Mouse (Mus musculus) heart, postnatal 25 days (tissue): ENCODE data around the gene Gm5426. TPM values are rescaled to one million over a fixed set of nuclear protein-coding genes. Genes with fewer than 3 reads are reported as not detected.
"Not testable (repeated sequence)": the region's sequence is repeated elsewhere in the genome, so short reads cannot be mapped to it uniquely, and the experiment has no call there.

ENCODE experiments used
- DNase-seq: peaks from one replicate; pipeline ENCODE4 v3.0.0; 2022; ENCODE audit warnings: low spot score
- intact Hi-C: fragments of 180-260 bp; cut with DNase I; formaldehyde crosslinking; loops from one replicate; pipeline ENCODE4 v1.15.1; 2025
- total RNA-seq, 2 experiments: library from RNA; stranded (reverse); gene quantifications; 2 replicates each; pipeline ENCODE4 v1.2.3; 2021

Gm5426 gene
- total RNA-seq = not detected

GRCm38 (mm10) chr10:96136451-96136850, at the start of gene Gm5426:
TSS of gene Gm5426 (plus strand) at chr10:96136603.
- intact Hi-C loops = loop anchor here (10.0 kb wide), 1 partner anchor 1028 kb away; no protein-coding TSS in a partner anchor

GRCm38 (mm10) chr10:96089744-96090143, 46.7 kb upstream of the Gm5426 start:
- no peak for DNase-seq
- intact Hi-C loops = no loop called here

More at GRCm38 (mm10) chr10:96136451-96136850, at the start of gene Gm5426:
- not testable (repeated sequence) for DNase-seq

- no peak for DNase-seq
- intact Hi-C loops = no loop called here
These were observed 46.0 kb upstream of the Gm5426 start for GRCm38 (mm10) chr10:96090388-96090787.

GRCm38 (mm10) chr10:96093890-96094531, 42.4 kb upstream of the Gm5426 start:
- no peak for DNase-seq
- intact Hi-C loops = no loop called here

DNA sequence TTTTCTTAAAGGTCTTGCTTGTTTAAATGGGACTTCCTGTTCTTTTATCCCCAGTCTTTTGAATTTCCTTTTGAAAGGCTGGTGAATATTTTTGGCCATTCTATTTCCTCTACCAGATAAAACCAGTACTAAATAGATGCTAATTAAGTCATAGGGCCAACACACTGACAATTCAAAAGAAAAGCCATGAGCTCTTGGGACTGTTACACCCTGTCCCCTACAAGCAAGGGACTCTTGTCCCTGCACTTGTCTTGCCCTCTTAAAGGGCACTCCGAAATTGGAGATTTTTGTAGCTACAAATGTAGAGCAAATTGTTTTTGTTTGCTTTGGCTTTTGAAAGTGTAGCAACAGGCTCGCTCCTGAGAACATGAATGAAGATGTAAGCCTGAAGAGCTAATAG, 41.8 kb upstream of the Gm5426 start:
- DNase-seq = no peak
- intact Hi-C loops = no loop called here

DNA sequence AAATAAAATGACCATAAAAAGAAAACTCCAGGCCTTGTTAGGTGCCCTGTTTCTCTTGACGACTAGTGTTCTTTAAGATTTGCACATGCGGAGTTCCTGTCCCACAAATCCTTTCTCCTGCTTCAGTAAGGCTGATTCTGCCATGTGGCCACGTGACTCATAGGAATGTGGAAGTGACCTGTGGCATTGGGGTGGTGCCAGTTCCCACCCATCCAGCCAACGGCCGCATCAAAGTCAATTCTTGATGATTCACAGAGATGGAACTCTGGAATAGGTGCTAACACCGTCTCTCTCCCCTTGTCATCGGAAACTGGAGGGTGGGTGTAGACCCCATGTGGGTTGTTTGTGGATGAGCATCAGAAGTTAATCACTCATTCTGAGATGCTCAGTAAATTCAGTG, 39.7 kb upstream of the Gm5426 start:
- no peak for DNase-seq
- intact Hi-C loops = no loop called here

DNA sequence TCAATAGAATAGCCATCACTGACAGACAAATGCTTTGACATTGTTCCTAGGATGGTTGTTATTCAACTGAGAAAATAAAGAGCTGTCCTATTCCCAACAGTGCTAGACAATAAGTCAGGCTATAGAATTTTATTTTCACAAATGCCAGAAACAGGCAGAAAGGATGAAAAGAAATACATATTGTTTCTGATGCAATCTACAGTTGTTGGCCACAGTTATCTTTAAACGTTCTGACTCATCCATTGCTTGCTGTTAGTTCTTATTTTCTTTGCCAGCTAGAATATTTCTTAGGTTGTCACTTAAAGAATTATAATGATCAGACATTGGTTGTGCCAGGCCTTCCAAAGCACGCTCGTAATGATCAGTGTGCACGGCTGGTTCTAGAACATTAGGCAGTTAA, 35.4 kb upstream of the Gm5426 start:
- intact Hi-C loops = no loop called here
- no peak for DNase-seq

DNA sequence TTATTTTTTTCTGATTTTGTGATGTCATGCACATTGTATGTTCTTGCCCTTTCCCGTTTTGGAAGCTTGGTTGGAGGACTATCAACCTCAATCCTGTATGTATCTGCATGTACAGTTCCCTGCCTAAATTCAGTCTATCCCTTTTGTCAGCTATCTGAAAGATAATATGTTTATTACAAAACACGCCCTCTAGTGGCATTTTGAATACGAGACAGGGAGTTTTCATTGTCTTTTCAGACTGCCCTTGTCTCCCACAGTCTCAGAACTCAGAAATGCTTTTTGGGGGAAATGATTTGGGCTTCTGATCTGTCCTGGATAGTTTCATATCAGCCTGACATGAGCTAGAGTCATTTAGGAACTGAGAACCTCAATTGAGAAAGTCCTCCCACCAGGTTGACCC, 32.2 kb upstream of the Gm5426 start:
- no peak for DNase-seq
- intact Hi-C loops = no loop called here

DNA sequence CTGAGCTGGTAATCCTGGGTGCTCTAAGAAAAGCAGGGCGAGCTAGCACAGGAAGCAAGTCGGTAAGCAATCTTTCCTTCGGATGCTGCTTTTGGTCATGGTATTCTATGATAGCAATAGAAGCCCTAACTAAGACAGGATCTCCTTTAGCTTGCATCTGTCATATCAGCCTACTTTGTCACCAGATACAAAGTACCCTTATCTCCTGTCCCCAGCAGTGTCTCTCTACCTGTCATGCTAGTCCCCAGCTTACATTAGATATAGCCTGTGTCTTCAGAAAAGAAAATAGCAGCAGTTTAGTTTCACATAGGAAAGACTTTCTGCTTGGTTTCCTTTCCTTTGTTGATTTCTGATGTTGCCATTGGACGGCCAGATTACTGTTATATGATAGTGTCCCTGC, 31.8 kb upstream of the Gm5426 start:
- intact Hi-C loops = no loop called here

GRCm38 (mm10) chr10:96105124-96105523, 31.3 kb upstream of the Gm5426 start:
- intact Hi-C loops = no loop called here

More for the DNA sequence above, 31.8 kb upstream of the Gm5426 start:
- no peak for DNase-seq

GRCm38 (mm10) chr10:96106972-96107720, 29.3 kb upstream of the Gm5426 start:
- intact Hi-C loops = no loop called here
- no peak for DNase-seq

More at GRCm38 (mm10) chr10:96105124-96105523, 31.3 kb upstream of the Gm5426 start:
- DNase-seq = no peak

DNA sequence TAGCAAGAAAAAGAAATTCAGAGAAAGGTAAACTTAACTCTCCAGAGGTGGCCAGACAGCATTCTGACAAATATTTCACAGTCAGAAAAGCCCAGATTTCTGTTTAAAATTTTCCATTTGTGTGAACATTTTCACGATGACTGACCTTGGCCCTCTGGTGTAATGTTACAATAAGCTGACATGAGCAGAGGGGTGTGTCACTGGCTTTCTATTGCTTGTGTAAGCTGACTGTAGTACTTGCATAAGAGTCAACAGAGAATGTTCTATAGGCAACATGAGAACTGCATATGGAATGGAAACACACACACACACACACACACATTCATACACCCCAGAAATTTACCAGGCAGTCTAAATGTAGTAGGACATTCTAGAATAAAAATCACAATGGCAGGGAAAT, 28.6 kb upstream of the Gm5426 start:
- intact Hi-C loops = no loop called here
- DNase-seq = no peak

- intact Hi-C loops = no loop called here
- no peak for DNase-seq
These were observed 21.1 kb upstream of the Gm5426 start for GRCm38 (mm10) chr10:96115325-96115724.

- DNase-seq = no peak
- intact Hi-C loops = no loop called here
These were observed 15.6 kb upstream of the Gm5426 start for GRCm38 (mm10) chr10:96120821-96121220.

DNA sequence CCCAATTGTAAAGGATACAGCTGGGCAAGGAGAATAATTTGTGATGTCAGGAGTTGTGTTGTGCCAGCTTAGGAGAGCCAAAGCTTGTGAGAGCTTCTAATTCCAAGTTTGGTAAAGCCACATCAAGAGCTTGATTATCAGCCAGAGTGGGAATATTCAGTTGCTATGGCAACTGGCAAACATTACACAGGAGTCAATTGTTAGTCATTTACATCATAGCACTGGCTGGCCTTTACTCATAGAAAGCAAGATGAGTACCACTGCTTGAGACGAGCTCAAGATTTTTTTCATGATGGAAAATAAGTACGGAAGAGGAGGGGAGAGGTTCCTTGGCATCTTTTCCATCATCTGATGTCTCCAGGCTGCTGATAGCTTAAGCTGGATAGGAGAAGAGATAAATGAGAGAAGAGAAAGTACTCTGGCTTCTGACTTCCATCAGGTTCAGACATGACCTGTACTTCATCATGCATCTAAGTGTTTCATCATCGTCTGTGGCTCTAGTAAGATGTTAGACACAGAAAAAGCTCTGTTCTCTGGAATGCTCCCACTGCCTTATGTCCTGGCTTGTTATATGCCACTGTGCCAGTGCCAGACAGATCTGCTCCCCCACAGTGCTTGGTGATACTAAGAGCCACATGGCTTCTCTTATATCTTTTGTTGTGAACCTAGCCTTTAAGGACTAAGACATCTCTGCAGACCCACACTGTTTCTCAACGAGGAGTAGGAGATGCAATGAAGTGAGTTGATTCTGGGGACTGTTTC, 15.0 kb upstream of the Gm5426 start:
- intact Hi-C loops = no loop called here
- no peak for DNase-seq

DNA sequence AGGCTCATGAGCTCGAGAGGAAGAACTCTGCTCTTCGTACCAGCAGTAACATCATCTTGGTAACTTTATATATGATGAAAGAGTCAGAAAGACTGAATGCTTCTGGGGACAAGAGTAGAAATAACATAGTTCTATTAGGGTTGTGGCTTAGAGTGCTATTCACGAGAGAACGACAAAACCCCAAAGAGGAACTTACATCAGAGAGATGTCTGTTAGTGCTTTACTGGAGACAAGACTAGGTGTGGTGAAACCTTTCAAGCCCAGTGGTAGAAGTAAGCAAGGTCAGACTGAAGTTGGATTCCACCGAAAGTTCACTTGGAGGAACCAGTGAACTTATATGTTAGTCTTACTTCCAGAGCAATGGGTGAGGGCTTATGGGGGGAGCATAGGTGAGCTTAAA, 12.5 kb upstream of the Gm5426 start:
- intact Hi-C loops = no loop called here
- no peak for DNase-seq

DNA sequence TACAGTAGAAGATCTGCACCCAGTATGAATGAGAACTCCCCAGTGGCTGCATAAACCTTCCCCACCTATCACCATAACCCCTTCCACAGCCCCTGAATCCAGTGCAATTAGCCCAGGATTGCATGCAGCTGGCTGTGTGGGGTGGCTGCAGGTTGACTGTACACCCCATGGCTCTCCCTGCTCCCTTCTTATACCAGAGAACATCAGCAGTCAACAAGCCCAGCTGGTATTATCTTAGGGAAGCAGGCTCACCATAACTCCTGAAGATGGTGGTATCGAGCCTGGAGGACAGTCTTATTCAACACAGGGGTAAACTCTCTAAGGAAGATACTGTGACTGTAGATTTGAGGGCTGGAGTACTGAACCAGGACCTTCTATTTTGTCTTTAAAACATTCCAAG, 12.1 kb upstream of the Gm5426 start:
- no peak for DNase-seq
- intact Hi-C loops = no loop called here

DNA sequence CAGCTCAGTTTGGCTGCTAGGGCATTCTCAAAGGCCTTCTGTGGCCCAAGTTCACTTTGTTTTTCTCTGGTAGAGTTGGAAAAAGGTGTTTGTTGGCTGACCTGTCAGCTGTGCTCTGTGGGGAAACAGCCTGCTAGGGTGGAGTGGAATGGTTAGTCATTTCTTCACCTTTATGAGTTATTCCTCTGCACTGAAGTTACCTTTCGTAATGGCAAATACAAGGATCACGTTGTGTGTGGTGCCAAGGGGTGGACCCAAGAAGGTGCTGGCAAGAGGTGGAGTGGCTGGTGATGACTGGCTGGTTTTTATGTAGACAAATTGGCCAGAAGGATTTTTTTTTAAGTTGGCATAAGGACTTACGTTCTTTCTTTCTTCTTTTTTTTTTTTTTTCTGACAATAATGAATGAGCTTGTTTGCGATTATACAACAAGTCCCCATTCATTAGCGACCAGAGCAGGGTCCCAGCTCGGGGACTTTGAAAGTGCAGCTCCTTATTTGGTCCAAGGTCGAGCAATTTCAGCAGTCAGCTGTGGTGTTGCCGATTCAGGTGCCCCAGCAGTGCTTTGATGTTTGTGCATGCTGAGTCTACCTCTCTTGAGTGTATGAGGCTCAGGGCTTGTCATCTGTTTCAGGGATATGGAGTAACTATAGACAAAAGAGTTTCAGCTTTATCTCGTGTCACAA, 10.5 kb upstream of the Gm5426 start:
- intact Hi-C loops = no loop called here
- no peak for DNase-seq

DNA sequence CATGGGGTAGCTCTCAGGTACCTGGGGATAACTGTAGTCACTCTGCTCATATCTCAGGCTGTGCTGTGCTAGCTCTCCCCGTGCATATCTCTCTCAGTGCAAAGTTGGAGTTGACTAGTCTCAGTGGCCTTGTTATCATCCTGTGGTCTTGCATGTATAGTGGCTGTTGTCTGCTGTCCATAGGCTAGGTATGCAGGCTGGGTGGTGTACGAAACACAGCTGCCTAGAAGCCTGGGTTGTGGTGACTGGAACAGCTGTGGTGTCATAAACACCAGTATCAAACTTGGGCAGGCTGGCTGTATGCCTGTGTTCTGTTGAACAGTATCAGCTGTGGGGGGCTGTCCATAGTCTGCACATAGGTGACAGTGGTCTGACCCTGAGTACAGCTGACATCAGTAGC, 7.2 kb upstream of the Gm5426 start:
- no peak for DNase-seq
- intact Hi-C loops = no loop called here

DNA sequence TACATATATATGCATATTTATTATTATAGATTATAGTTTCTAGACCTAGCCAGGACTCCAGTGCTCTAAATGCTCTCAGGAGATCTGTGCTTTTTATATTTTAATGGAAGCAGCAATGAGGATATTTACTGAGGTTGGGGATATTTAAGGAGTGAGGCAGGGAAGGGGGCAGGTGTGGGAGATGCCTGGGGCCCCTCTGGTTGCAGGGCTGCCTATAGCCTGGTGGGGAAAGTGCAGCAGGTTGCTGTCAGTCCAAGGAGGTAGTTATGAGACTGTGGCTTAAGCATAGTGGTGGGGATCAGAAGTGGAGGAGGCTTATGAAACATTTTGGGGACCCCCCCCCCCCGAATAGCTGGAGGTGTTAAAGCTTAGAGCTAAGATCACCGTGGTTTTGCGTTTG, 6.0 kb upstream of the Gm5426 start:
- DNase-seq = no peak
- intact Hi-C loops = loop anchor here (5.0 to 10.0 kb wide), 4 partner anchors 82 to 1182 kb away; no protein-coding TSS in a partner anchor
